Mouse (Mus musculus) cerebellum, adult (tissue): ENCODE measurements around the gene Nrxn3.

Experiments
- ATAC-seq: cut with Nextera tagmentation; 2 replicates; pipeline ENCODE4 v1.9.2; 2017; ENCODE audit warnings: mild to moderate bottlenecking, moderate library complexity, mixed read lengths; ENCODE audit not compliant: insufficient number of reproducible peaks, low FRiP score, low TSS enrichment

The Nrxn3 gene

DNA sequence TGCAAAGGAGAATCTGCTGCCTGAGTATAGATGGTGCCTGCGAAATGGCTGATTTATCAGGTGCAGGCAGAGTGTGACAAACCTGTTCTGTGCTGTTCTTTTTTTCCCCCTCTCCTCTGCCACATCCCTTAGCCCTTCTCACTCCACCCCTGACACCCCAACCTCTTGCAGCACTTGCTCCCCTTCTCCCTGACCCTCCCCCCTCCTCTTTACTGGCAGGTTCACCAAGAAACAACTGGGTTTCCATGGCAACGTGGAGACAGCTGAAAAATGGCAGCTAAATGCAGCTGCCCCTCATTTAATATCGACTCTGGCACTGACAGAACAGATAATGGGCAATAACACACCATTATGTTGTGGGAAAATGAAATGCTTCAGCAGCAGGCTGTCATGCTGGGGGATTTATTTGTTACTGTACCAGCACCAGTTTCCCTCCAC is 426.3 kb downstream of the Nrxn3 start:
- ATAC-seq, result no peak

DNA sequence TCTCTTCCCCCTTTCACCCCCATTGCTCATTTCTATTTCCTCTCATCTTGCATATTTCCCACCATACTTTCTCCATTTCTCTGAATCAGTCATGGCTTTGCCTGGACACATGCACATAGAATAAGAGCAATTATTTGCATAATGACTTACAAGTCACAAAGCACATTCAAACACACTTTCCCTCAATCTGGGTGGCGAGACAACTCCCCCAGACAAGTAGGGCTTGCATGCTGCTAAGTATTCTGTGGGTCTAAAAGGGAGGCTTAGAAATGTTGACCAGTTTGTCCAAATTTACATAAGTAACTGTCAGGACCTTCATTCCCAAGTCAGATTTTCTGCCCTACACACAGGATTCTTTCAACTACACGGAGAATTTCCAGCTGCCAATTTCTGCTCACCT is 426.8 kb downstream of the Nrxn3 start:
- no peak for ATAC-seq

DNA sequence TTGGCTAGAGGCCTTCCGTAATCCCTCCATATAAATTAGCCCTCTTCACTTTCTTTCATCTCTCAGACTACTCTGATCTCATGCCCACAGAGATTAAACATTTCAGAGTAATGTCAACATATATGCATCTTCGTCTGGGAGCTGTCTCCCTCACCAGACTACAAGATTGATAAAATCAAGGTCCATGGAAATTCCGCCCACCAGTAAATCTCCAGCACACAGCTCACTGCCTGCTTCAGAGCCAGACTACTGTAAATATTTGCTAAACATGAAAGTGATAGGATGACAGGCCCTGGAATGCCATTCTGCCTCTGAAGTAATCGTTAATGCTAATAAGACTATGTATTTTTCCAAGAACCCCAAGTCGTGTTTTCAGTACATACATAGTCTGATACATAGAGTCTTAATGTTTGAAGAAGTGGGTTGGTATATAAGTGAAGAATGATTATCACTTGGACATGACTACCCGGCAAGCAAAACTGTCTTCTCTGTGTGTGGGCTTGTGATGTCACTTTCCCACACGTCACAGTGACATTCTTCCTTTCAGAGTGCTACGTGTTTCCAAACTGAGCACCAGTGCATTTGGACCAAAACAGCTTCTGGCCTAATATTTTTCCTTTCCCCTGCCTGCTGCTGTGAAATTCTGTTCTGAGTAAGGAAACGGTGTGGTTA is 433.5 kb downstream of the Nrxn3 start:
- ATAC-seq, result no peak

DNA sequence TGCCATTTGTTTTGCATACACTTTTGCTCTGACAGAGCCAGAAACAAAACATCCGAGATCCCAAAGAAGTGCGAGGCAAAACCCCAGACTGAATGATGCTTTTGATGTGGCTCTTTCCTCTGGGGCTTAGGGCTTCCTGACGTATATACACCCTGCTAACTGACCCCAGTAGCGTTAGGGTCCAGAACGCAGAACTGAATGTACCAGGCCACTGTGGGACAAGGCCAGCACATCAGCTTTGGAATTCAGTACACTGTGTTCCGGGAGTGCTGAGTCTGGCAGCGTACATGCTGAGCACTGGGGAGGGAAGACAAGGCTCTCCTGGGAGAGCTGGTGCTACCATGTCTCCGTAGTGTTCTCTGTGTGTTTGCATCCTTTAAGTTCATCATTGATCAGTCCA is 436.7 kb downstream of the Nrxn3 start:
- no peak for ATAC-seq

DNA sequence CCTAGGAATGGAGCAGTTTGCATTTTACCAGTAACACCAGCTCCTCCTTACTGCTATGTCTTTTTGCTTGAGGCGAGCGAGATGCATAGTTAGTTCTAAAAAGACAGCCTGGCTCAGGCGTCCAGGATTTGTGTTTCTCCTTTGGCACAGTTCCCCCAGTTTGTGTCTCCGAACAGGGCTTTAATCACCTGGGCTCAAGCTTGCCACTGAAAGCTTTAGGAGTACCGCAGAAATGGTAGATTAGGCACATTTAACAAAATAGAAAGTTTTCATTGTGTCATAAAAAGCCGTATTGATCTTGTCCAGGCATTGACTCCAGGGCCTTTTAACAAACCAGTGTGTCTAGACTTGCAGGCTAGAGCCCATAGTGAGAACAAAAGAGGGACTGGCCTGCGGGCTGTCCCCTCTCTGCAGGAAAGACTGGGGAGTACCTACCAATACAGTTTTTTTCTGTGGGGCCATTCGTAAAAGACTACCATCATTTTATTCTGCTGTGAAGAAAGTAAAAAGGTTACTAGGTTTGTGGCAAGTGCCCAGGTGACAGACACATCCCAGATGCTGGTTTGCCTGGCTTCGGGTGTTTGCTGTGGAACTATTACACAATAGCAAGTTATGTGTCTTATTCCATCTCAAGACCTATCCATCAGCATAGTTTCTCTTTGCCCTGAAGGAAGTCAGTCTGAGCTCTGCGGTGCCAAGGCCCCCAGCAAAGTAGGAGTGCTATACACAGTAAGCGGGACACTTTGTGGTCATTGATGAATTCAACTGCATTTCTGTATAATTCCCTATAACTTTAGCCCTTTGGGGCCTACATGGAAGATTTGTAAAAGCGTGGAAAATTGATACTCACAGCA is 451.9 kb downstream of the Nrxn3 start:
- ATAC-seq, result no peak

DNA sequence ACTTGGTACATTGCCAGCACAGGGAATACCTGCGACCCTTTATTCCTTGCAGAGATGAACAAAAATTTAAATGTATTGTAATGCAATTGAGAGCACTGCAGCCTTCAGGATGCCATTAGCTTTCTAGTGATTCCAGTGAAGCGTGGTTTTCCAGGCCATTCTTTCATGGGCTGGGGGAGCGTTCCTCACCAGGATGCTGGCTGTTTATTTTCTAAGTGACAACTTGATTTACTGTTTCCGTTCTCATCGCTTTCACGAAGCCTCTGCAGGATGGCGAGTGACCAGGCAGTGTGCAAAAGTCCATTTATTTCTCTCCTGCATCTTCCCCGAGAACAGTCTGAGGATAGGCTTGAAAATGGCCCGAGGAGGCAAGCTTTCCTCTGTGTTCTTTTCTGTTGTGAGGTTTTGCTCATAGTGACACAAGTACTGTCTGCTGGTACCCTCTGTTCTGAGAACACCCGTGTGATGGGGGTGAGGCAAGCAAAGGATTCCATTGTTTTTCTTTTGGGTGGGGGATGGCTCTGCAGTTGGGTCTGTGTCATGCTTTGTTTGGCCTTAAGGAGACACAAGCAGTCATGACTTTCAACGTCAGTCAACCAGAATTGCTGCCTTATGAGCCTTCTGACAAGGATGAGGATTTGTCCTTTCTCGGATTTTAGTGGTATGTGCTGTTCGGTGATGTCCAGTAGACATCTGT is 457.4 kb downstream of the Nrxn3 start:
- ATAC-seq, result no peak

DNA sequence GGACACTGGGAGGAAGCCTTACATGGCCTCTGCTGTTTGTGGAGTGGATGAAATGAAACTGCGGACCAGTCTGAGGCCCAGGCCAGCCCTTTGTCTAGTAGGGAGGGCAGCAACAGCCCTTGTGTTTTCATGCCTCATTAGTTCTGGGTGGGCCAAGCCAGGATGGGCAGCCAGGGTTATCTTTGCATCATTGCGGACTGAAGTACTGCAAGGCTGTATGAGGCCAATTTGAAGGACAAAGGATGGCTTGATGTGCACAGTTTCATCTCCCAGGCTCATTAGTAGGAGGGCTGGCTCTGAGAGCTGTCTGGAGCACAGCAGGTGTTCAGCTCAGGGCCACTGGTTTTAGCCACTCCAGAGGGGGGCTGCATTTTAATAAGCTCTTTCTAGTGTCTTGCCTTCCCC is 458.5 kb downstream of the Nrxn3 start:
- no peak for ATAC-seq

DNA sequence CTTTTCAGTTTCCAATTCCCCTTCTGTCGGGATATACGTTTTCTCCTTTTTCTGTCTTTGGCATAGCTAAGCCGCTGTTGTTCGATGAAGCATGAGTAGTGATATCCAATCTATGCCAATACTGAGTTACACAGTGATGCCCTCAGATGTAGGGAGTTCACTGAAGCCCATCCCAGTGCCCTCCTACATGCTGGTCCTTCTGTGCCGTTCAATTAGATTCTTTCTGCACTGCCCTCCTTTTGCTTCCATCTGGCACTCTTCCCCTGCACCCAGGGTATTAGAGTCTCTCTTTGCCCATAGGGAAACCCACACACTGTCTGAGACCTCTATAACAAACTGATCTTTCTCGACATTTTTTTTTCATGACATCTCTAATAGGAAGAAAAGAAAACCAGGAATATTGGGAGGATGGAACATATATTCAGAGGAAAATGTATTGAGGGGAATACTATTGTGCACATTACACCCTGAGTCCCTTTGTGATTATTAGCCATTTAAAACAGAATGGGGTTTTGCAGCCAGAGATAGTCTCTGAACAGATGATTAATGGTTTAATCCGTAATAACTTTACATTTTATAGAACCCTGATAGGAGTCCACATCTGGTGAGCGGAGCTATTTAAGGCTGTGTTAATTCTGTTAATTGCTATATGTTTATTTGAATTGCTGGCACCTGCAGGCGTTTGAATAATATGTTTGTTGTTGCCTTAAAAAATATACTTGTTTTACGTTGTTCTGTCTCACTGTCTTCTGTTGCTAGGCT is 476.3 kb downstream of the Nrxn3 start:
- ATAC-seq, result no peak

DNA sequence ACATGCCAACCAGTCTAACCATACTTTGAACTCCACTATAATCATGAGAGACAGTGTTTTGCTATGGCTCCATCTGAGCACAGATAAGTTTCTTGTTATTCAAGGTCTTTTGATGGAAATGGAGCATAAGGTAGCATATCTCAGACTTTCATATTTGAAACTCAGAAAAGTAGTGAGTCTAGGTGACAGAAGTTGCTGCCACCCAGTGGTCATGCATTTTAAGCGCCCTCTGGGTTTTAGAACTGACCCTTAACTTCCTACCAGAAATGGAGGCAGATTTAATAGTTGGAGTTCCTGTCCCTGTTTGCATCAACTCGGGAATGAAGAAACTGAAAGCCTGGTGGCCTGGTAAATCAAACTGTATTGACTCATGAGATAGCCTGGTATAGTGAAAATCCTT is 488.9 kb downstream of the Nrxn3 start:
- no peak for ATAC-seq

DNA sequence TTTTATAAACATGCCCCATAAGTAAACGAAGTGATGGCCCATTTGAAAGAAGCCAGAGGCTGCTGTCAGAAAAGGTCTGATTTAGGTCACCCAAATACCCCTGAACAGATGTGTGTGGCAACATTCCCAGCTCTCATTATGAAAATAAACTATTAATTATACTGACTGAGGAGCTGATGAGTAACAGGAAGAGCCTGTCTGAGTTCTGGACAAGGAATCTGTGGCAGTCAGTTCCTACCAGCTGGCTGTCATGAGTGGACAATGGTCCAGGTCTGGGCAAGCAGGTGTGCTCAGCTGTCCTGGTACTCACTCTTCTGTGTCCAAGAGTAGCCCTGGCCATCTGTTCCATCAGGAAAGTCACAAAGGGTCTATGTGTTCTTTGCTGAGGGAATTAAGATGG is 517.1 kb downstream of the Nrxn3 start:
- no peak for ATAC-seq

DNA sequence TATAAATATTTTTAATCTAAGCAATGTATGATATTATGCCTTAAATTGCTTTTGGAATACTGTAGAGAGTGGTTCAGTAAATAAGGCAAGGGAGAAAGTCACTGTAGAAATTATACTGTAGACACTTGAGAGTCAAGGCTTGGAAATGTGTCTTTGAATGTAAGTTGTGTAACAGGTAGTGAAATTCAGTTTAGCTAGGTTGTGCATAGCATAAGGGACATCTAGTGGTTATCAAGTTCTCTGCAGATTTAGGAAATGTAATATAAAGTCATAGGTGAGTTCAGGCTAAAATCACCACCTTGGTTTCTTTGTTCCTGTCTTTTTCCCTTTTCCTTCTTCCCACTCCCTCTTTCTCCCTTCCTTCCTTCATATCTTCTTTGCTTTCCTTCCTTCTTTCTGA is 518.9 kb downstream of the Nrxn3 start:
- ATAC-seq, result no peak

DNA sequence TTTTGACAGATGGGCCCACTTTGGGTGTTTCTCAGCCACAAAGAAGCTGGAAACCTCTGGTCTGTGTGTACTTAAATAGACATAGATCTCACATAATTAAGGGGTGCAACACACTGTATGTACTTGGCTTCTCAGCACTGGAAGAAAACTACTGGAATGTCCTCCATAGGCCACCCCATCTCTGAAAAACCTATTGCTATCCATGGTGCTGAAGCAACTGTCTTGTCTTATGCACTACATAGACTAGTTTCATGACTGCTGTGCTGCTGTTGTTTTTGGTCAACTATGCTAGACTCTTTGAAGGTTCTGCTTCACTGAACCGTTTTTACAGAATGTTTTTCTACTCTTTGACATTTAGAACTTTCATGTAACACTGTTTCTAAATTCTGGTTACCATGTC is 519.8 kb downstream of the Nrxn3 start:
- no peak for ATAC-seq

DNA sequence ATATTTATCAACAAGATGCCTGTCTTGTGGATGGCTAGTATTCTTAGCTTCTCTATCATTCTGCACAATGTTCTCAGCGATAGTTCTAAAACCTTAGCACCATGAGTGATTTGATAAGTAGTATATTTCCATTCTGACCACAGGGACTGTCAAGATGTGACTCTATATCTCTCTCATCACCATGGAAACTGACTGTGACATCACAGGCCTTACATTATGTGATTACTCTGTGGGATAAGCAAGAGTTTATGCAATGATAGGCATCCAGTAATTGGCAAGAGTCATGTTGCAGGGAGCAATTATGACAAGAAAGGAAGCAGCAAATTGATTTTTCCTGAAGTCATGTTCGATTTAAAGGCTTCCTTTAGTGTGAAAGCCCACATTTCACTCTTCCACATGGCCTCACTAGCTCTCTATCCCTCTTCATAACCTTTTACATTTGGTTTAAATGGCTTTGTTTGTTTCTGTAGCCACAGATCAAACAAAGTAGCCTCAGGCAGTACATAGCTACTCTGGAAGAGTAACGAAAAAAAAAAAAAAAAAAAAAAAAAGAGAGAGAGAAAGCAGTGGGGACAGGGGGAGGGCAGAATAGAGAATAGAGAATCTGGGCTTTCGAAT is 532.7 kb downstream of the Nrxn3 start:
- ATAC-seq, result no peak

DNA sequence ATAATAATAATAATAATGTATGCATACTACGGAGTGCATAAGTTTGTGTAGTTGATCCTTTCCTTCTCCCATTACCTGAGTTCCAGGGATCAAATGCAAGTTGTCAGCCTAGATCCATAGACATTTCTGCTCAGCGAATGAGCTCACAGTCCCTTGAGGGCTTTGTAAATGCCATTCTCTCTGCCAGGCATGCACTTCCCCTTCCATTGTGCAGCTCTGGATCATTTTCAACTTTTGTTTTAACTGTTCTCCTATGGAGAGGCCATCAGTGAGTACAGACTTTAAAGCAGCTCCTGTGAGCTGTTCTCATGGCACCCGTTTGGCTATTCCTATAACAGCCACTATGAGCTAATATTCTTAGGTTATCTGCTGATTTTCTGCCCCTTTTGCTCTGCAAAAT is 536.2 kb downstream of the Nrxn3 start:
- no peak for ATAC-seq

DNA sequence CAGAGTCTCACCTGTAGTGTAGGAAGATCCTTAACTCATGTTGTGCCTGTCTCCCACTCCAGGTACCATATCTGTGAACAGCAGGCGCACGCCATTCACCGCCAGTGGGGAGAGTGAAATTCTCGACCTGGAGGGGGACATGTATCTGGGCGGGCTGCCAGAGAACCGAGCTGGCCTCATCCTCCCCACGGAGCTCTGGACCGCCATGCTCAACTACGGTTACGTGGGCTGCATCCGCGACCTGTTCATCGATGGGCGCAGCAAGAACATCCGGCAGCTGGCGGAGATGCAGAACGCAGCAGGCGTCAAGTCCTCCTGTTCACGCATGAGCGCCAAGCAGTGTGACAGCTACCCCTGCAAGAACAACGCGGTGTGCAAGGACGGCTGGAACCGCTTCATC is 537.4 kb downstream of the Nrxn3 start:
- ATAC-seq, result no peak

DNA sequence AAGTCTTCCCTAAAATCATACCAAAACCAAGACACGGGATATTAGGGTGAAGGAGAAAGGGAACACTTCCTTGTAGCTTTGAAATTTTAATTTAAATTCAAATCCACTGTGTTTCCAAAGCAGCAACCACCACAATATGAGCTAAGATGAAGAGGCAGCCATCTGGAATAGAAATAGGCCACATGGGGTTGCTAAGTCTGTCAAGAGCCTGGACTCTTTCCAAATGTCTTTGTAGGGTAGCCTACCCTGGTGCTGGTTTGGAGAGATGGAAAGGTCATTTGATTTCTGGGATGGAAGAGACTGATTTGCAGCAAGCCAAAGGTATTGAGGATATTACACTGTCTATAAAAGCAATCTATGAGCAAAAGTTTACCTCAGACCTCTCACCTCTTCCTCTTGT is 539.6 kb downstream of the Nrxn3 start:
- ATAC-seq, result no peak

DNA sequence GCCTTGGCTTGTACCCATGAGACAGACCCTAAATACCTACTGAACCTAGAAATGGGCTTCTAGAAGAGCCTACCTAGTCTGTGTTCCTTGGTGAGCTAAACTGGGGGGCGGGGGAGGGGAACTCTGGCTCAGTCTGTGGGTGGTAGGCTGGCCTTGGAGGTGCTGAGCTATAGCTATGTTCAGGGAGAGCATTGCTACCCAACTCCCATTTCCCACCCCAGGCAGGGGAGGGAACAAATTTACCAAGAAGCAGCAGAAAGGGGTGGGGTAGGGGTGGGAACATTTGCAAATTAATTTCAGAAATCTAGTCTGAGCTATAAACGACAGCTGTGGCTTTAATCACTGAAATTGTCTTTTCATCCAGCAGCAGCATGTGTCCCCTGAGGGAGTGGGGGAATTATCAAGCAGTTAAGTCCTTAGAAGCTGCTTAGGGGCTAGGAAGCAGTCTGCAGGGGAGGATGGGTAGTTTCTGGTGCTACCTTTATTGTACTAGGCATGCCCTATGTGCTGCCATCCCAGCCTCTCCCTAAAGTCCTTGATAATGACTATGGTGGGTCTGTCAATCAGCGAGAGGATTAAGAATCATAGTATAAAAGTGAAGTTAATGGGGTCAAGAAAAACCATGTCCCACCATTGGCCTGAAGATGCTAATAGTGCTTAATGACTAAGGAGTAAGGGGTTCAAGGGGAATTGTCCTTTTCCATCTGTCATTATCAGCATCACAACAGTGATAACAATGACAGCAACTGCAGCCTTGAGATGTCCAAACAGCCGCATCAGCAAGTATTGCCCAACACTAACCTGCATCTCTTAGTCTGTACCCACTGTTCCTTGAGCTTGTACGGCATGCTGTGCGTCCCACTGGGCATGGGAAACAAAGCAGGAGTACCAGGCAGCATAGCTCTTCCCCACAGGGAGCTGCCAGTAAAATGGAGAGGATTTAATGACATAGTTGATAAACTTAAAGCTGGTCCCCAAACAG is 560.0 kb downstream of the Nrxn3 start:
- no peak for ATAC-seq

DNA sequence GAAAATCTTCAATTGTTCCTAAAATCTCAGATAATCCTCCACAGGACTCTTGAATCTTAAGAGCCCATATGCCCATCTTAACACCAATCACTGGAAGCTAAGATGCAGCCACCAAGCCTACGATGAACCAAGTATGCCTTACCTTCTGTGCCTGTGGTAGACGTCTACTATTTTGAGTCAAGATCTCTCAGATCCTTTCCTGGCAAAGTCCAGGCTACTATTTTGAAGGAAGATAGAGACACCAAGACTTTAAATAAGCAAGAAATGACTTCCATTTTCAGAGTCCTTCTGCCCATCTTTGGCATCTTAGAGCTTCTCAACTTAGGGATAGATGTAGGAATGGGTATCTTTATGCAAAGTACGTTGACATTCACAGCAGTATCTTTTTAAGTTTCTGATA is 561.7 kb downstream of the Nrxn3 start:
- ATAC-seq, result no peak

DNA sequence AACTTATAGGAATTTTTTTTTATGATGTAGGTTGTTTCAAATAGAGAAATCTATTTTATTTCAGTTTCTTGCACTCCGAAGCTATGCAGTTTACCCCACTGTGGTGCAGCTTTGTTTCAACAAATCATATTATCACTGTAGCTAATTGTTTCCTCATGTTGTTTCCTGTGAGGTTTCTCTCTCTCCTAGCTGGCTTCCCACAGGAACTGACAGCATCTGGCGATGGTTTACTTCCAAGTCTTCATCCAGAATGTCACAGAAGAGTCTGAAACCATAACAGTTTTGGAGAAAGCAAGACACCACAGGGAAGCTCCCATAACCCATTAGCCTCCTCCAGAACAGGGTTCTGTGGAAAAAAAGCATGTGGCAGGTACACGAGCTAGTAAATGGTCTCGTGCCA is 564.4 kb downstream of the Nrxn3 start:
- ATAC-seq, result no peak
